Mouse (Mus musculus) kidney, embryonic 16.5 days (tissue): ENCODE results near the gene Clcc1. TPM values are rescaled to one million over a fixed set of nuclear protein-coding genes. Genes with fewer than 3 reads are reported as not detected.
"Not testable (repeated sequence)": the region's sequence is repeated elsewhere in the genome, so short reads cannot be mapped to it uniquely, and the experiment has no call there.

Experiments
- ATAC-seq: fragments of 200-750 bp; cut with Nextera tagmentation; 2 replicates; pipeline ENCODE4 v1.8.0; 2017; ENCODE audit warnings: moderate TSS enrichment; ENCODE audit not compliant: low FRiP score, low TSS enrichment
- H3K27ac ChIP-seq: fragments of 300-500 bp; sonication (generic); 2 replicates; pipeline ENCODE4 v1.5.1; 2014; ENCODE audit warnings: low read length
- H3K27me3 ChIP-seq: fragments of 300-500 bp; sonication (generic); 2 replicates; pipeline ENCODE4 v1.6.1; 2014; ENCODE audit warnings: low read length, control low read depth, mixed read lengths; ENCODE audit not compliant: insufficient read depth
- H3K36me3 ChIP-seq: fragments of 300-500 bp; sonication (generic); 2 replicates; pipeline ENCODE4 v1.6.1; 2014; ENCODE audit warnings: low read length, control low read depth, mixed read lengths; ENCODE audit not compliant: insufficient read depth
- H3K4me1 ChIP-seq: fragments of 300-500 bp; sonication (generic); 2 replicates; pipeline ENCODE4 v1.6.1; 2014; ENCODE audit warnings: low read length, control low read depth, mixed read lengths; ENCODE audit not compliant: insufficient read depth
- H3K4me2 ChIP-seq: fragments of 300-500 bp; sonication (generic); replicated peaks from 2 replicates; pipeline ENCODE4 v1.6.1; 2014; ENCODE audit warnings: low read depth, low read length
- H3K4me3 ChIP-seq: fragments of 300-500 bp; sonication (generic); 2 replicates; pipeline ENCODE4 v1.5.1; 2014; ENCODE audit warnings: mild to moderate bottlenecking, low read length
- H3K9ac ChIP-seq: fragments of 300-500 bp; sonication (generic); replicated peaks from 2 replicates; pipeline ENCODE4 v1.6.1; 2014; ENCODE audit warnings: low read length
- H3K9me3 ChIP-seq: fragments of 300-500 bp; sonication (generic); 2 replicates; pipeline ENCODE4 v1.6.1; 2016; ENCODE audit warnings: low read length, control low read depth
- WGBS: fragments of 180-500 bp; shearing (Covaris S2); extraction: QIAGEN DNeasy Blood & Tissue Kit; methylation state at CpG from one replicate; pipeline ENCODE4 v1.1.7; 2014; 5-methylcytosine and 5-hydroxymethylcytosine counted together
- polyA plus RNA-seq: library from polyadenylated mRNA; unstranded; fragments of >200 nt; fragmentation: Nextera tagmentation; extraction: Ambion mirVana; gene quantifications from 2 replicates; pipeline ENCODE4 v1.2.1, GENCODE M21; 2015

The Clcc1 gene
- polyA plus RNA-seq, 1 experiment from 2014 or later, result 63.9 TPM

DNA sequence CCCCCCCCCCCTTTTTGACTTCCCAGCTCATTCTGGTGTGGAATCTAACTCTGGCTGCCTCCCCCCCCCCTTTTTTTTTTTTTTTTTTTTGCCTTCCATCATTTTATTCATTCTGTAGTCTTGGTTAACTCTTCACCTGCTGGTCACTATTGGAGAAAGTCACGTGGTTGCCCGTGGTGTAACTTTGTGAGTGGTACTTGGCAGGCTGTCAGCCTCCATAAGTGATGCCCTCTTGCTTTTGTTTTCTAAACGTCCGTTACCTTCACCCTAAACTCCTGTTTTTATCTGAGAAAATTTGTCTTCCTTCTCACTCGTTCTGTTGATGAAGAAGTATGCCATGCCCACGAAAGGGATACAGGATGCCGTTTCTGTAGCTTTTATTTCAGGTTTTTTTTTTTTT, 1.8 kb downstream of the Clcc1 start:
- H3K4me2 ChIP-seq, result peak overlapping the region; percentile 70; the same call in 1 of the 2 replicates

GRCm38 (mm10) chr3:108658612-108659011, 4.9 kb downstream of the Clcc1 start:
- H3K27me3 ChIP-seq, result no peaks in the 10 kb centered on the region
- H3K4me2 ChIP-seq, result no peak overlapping the region
- no peak overlapping the region for H3K9ac ChIP-seq
- 91% methylated on average over 9 of the region's 9 CpGs for whole genome bisulfite sequencing
- no peak overlapping the region for H3K4me3 ChIP-seq
- H3K36me3 ChIP-seq, result peaks cover 20% of the 10 kb centered on the region
- no peak for ATAC-seq
- peaks cover 12% of the 10 kb centered on the region for H3K4me1 ChIP-seq
- H3K27ac ChIP-seq, result no peak overlapping the region
- H3K9me3 ChIP-seq, result no peaks in the 10 kb centered on the region

More for the DNA sequence above, 1.8 kb downstream of the Clcc1 start:
- Histone ChIP-seq H3K4me1 (peaks cover 16% of the 10 kb centered on the region), H3K4me3 (no peak overlapping the region), H3K9me3 (no peaks in the 10 kb centered on the region), H3K36me3 (no peaks in the 10 kb centered on the region), H3K27ac (no peak overlapping the region), H3K9ac (no peak overlapping the region), H3K27me3 (no peaks in the 10 kb centered on the region)
- ATAC-seq, result no peak
- 86% methylated on average over 7 of the region's 7 CpGs for WGBS

- no peaks in the 10 kb centered on the region for H3K9me3 ChIP-seq
- no peak overlapping the region for H3K4me2 ChIP-seq
- no peak overlapping the region for H3K9ac ChIP-seq
- no peaks in the 10 kb centered on the region for H3K4me1 ChIP-seq
- H3K27ac ChIP-seq, result no peak overlapping the region
- H3K4me3 ChIP-seq, result no peak overlapping the region
- no peaks in the 10 kb centered on the region for H3K27me3 ChIP-seq
- 84% methylated on average over 1 of the region's 1 CpGs for WGBS
- peaks cover 32% of the 10 kb centered on the region for H3K36me3 ChIP-seq
- ATAC-seq, result no peak
These were observed 7.2 kb downstream of the Clcc1 start for GRCm38 (mm10) chr3:108660941-108661340.

DNA sequence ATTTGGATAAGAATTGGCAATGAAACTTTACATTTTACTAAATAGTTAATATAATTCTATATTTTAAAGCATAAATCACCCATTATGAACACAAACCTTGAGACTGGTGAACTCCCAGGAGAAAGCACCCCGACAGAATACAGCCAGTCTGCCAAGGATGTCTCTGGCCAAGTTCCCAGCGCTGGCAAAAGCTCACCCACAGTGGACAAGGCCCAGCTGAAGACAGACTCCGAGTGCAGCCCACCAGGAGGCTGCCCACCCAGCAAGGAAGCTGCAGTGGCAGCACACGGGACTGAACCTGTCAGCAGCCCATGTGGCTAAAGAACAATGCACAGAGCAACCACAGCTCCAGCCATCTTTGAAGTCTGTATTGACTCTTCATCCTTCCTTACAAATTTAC, 22.9 kb downstream of the Clcc1 start:
- 72% methylated on average over 4 of the region's 4 CpGs for WGBS
- Histone ChIP-seq H3K4me1 (no peaks in the 10 kb centered on the region), H3K4me2 (no peak overlapping the region), H3K27ac (no peak overlapping the region), H3K4me3 (no peak overlapping the region), H3K9ac (no peak overlapping the region), H3K9me3 (no peaks in the 10 kb centered on the region), H3K36me3 (peaks cover 72% of the 10 kb centered on the region), H3K27me3 (no peaks in the 10 kb centered on the region)
- no peak for ATAC-seq

GRCm38 (mm10) chr3:108681004-108681403, 27.3 kb downstream of the Clcc1 start:
- Histone ChIP-seq H3K9ac (no peak overlapping the region), H3K27ac (no peak overlapping the region), H3K27me3 (no peaks in the 10 kb centered on the region), H3K4me2 (no peak overlapping the region), H3K9me3 (no peaks in the 10 kb centered on the region), H3K36me3 (peaks cover 69% of the 10 kb centered on the region), H3K4me3 (no peak overlapping the region), H3K4me1 (no peaks in the 10 kb centered on the region)
- 84% methylated on average over 4 of the region's 4 CpGs for WGBS
- no peak for ATAC-seq

DNA sequence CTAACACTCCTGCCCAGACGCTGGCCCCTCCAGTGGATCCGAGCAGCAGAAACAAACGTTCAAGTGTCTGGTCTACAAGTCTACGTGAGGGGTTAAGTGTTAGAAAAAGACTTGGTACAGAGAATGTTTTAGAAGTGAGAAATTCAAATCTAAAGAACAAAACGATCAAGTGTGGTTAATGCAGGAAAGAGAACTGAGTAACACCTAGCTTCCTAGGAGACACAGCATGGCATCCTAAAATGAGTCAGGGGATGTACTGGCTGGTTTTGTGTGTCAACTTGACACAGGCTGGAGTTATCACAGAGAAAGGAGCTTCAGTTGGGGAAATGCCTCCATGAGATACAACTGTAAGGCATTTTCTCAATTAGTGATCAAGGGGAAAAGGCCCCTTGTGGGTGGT, 29.9 kb downstream of the Clcc1 start:
- peaks cover 66% of the 10 kb centered on the region for H3K36me3 ChIP-seq
- H3K27me3 ChIP-seq, H3K4me3 ChIP-seq, H3K9me3 ChIP-seq, H3K4me1 ChIP-seq, H3K4me2 ChIP-seq, H3K27ac ChIP-seq, H3K9ac ChIP-seq, ATAC-seq: not testable (repeated sequence)
- 91% methylated on average over 5 of the region's 5 CpGs for WGBS

GRCm38 (mm10) chr3:108685701-108686100, 32.0 kb downstream of the Clcc1 start:
- H3K36me3 ChIP-seq, result peaks cover 57% of the 10 kb centered on the region
- WGBS, result 97% methylated on average over 7 of the region's 7 CpGs

DNA sequence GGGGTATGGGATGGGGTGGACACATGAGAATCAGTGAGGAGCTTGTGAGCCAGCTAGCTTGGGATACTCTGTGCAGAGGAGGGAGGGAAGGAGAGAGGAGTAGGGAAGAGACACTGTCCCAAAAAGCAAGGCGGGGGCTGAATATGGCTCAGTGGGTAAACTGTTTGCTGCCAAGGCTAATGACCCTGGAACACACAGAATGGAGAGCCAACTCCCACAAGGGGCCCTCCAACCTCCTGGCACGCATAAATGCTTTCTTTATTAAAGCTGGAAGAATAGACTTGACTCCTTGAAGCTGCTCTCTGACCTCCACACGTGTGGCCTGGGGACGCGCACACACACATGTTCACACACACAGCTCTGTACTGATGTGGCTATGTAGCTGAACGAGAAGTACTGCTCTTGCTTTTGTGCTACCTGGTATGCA, 35.3 kb downstream of the Clcc1 start:
- no peak for ATAC-seq
- H3K9ac ChIP-seq, result no peak overlapping the region
- no peaks in the 10 kb centered on the region for H3K9me3 ChIP-seq
- no peak overlapping the region for H3K4me2 ChIP-seq
- 82% methylated on average over 6 of the region's 6 CpGs for WGBS
- no peak overlapping the region for H3K27ac ChIP-seq
- peaks cover 36% of the 10 kb centered on the region for H3K36me3 ChIP-seq
- no peaks in the 10 kb centered on the region for H3K4me1 ChIP-seq
- H3K27me3 ChIP-seq, result no peaks in the 10 kb centered on the region
- H3K4me3 ChIP-seq, result no peak overlapping the region

More at GRCm38 (mm10) chr3:108685701-108686100, 32.0 kb downstream of the Clcc1 start:
- no peak for ATAC-seq
- no peak overlapping the region for H3K9ac ChIP-seq
- no peaks in the 10 kb centered on the region for H3K4me1 ChIP-seq
- no peaks in the 10 kb centered on the region for H3K9me3 ChIP-seq
- H3K27me3 ChIP-seq, result no peaks in the 10 kb centered on the region
- H3K4me2 ChIP-seq, result no peak overlapping the region
- H3K4me3 ChIP-seq, result no peak overlapping the region
- no peak overlapping the region for H3K27ac ChIP-seq

DNA sequence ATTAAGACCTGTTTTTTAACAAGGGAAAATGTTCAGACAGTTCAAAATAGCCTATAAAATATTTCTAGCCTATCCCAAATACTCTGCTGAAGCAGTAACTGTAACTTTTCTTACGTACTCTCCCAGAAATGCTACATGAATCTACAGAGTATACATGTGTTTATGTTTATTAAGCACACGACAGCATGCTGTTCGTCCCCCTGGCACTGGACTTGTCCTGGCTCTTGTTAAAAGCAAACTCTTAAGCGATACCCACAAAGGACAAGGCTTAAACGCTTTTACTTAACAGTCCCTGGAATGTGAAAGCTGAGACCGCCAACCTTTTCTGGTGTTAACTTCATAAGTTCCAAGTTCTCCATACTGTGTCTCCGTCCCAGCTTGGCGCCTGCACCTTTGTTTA, 35.7 kb downstream of the Clcc1 start:
- H3K36me3 ChIP-seq, result peaks cover 38% of the 10 kb centered on the region

DNA sequence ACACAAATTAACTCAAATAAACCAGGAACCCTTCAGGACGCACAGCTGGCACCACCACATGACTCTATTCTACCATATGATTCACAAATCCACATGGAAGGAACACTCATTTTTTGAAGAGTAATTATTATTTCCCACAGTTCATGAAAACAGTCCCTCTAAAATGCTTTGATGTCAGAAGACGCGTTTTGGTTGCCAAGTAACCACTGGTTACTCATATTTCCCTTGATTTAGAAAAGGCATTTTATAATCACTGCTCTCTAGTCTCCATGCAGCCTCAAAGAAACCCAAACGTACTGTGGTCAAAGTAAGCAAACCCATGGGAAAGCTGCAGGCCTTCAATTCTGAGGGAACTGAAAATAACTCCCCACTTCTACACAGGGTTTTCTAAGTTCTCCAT, 36.3 kb downstream of the Clcc1 start:
- Histone ChIP-seq H3K27me3 (no peaks in the 10 kb centered on the region), H3K27ac (no peak overlapping the region), H3K4me3 (no peak overlapping the region), H3K4me2 (no peak overlapping the region), H3K9me3 (no peaks in the 10 kb centered on the region), H3K36me3 (peaks cover 42% of the 10 kb centered on the region), H3K9ac (no peak overlapping the region), H3K4me1 (no peaks in the 10 kb centered on the region)
- ATAC-seq, result no peak
- 86% methylated on average over 4 of the region's 4 CpGs for WGBS

More for the DNA sequence above, 35.7 kb downstream of the Clcc1 start:
- no peak overlapping the region for H3K4me3 ChIP-seq
- H3K4me2 ChIP-seq, result no peak overlapping the region
- H3K9me3 ChIP-seq, result no peaks in the 10 kb centered on the region
- H3K27ac ChIP-seq, result no peak overlapping the region
- H3K9ac ChIP-seq, result no peak overlapping the region
- 87% methylated on average over 8 of the region's 8 CpGs for WGBS
- H3K4me1 ChIP-seq, result no peaks in the 10 kb centered on the region
- ATAC-seq, result no peak
- H3K27me3 ChIP-seq, result no peaks in the 10 kb centered on the region
